Comparison of ENCODE assay signal across 9 mouse cellular contexts in genomic region chr3:94757251-94758055, GRCm38 (mm10). TPM values are rescaled to one million over a fixed set of nuclear protein-coding genes. Genes with fewer than 3 reads are reported as not detected.
A peak's percentile ranks its signal among the peaks of the same experiment; 100 is the strongest.
DNase-seq lines count a peak whose midpoint lies in the region; ATAC-seq and TF ChIP-seq lines count a peak whose summit lies in the region.
"Not testable (repeated sequence)": the region's sequence is repeated elsewhere in the genome, so short reads cannot be mapped to it uniquely, and the experiment has no call there.
"Had no signal": no experiment of that assay in that cellular context is flagged by ENCODE, and none has a peak within 500 bp of the region (broad histone marks: within the 10 kb centered on the region; RNA-seq: fewer than 3 reads in every experiment).

No protein-coding gene starts in this region.

- H3K27ac ChIP-seq in ES-E14 (ENCODE audit: insufficient read depth, low read depth, low read length, poor library complexity, severe bottlenecking); forebrain, embryonic 14.5 days (ENCODE audit: low read depth, low read length); hindbrain, embryonic 10.5 days; kidney, embryonic 15.5 days; liver, postnatal 0 days (ENCODE audit: low read depth); midbrain, embryonic 16.5 days (ENCODE audit: low read length); stomach, embryonic 14.5 days (ENCODE audit: low read length): not testable (repeated sequence)

- H3K36me3 ChIP-seq in ES-E14 (ENCODE audit: control insufficient read depth, insufficient read depth, low read length, poor library complexity, severe bottlenecking); forebrain, embryonic 14.5 days (ENCODE audit: control insufficient read depth, insufficient read depth, low read length); hindbrain, embryonic 10.5 days; kidney, embryonic 15.5 days; liver, postnatal 0 days (replicated peaks; ENCODE audit: insufficient read depth, low read length); midbrain, embryonic 16.5 days (ENCODE audit: control insufficient read depth, insufficient read depth, low read length); stomach, embryonic 14.5 days (ENCODE audit: control insufficient read depth, insufficient read depth, low read length): not testable (repeated sequence)

- not testable (repeated sequence) for TF ChIP-seq EP300 in liver, postnatal 0 days (IDR thresholded peaks at IDR 0.05; ENCODE audit: low read depth)

- not testable (repeated sequence) for H3K4me1 ChIP-seq in ES-E14 (ENCODE audit: control insufficient read depth in 2 of 2, insufficient read depth in 2 of 2, low read length in 2 of 2, poor library complexity in 1 of 2); forebrain, embryonic 14.5 days (ENCODE audit: control insufficient read depth, insufficient read depth, low read length); hindbrain, embryonic 10.5 days (replicated peaks); kidney, embryonic 15.5 days; liver, postnatal 0 days (ENCODE audit: insufficient read depth); midbrain, embryonic 16.5 days (ENCODE audit: control insufficient read depth, insufficient read depth, low read length); stomach, embryonic 14.5 days (ENCODE audit: control insufficient read depth, insufficient read depth, low read length)

- not testable (repeated sequence) for H3K9me3 ChIP-seq in ES-E14 (ENCODE audit: control insufficient read depth, insufficient read depth, low read depth, low read length); forebrain, embryonic 14.5 days (replicated peaks; ENCODE audit: control insufficient read depth, low read length); hindbrain, embryonic 10.5 days; kidney, embryonic 15.5 days (replicated peaks); liver, postnatal 0 days (ENCODE audit: low read length); midbrain, embryonic 16.5 days (replicated peaks; ENCODE audit: control insufficient read depth, low read length, poor library complexity, severe bottlenecking); stomach, embryonic 14.5 days (ENCODE audit: control insufficient read depth, low read depth, low read length)

- not testable (repeated sequence) for DNase-seq in ES-E14 (ENCODE audit: low read depth, low spot score); forebrain, embryonic 14.5 days (ENCODE audit: low spot score); hindbrain, embryonic 10.5 days (ENCODE audit: low spot score); liver, postnatal 0 days
- DNase-seq in embryo, embryonic 11 days, result peak; percentile 8

- 3% methylated on average over 21 of the region's 47 CpGs for WGBS in forebrain, embryonic 14.5 days
- 3% methylated on average over 27 of the region's 47 CpGs for WGBS in hindbrain, embryonic 10.5 days
- WGBS in kidney, embryonic 15.5 days, result 3% methylated on average over 23 of the region's 47 CpGs
- WGBS in liver, postnatal 0 days (ENCODE audit: insufficient replicate concordance), result 7% methylated on average over 20 of the region's 47 CpGs
- 5% methylated on average over 21 of the region's 47 CpGs for WGBS in midbrain, embryonic 16.5 days
- 4% methylated on average over 21 of the region's 47 CpGs for WGBS in stomach, embryonic 14.5 days

- in situ Hi-C loops in ES-E14 (cut with MboI; ENCODE audit: low sequenced_read_pairs in 2 of 2, unreplicated experiment in 2 of 2), result not testable (repeated sequence)

- peak overlapping the region; percentile 50 for H3K9ac ChIP-seq in ES-E14 (ENCODE audit: insufficient read depth, low read depth, low read length, poor library complexity, severe bottlenecking)
- not testable (repeated sequence) for H3K9ac ChIP-seq in forebrain, embryonic 14.5 days (ENCODE audit: low read length); stomach, embryonic 14.5 days (replicated peaks; ENCODE audit: low read depth, low read length)
- 0 out of 2 replicates have a peak overlapping the region, but pooled peaks have one; percentile 31 for H3K9ac ChIP-seq in kidney, embryonic 15.5 days
- H3K9ac ChIP-seq in liver, postnatal 0 days (replicated peaks), result 0 out of 2 replicates have a peak overlapping the region, but pooled peaks have one; percentile 26
- 0 out of 2 replicates have a peak overlapping the region, but pooled peaks have one; percentile 35 for H3K9ac ChIP-seq in midbrain, embryonic 16.5 days (ENCODE audit: low read depth, low read length)

- ATAC-seq in forebrain, embryonic 14.5 days; stomach, embryonic 14.5 days (ENCODE audit: insufficient number of reproducible peaks, insufficient read depth, low FRiP score, low read depth): not testable (repeated sequence)
- ATAC-seq in kidney, embryonic 15.5 days (replicated peaks; ENCODE audit: low FRiP score), result peak; percentile 74
- peak; percentile 55 for ATAC-seq in liver, postnatal 0 days
- peak; percentile 78 for ATAC-seq in midbrain, embryonic 16.5 days

- H3K4me2 ChIP-seq in forebrain, embryonic 14.5 days (ENCODE audit: low read length), result peak overlapping the region; percentile 53
- peak overlapping the region; percentile 74 for H3K4me2 ChIP-seq in kidney, embryonic 15.5 days
- peak overlapping the region; percentile 70 for H3K4me2 ChIP-seq in liver, postnatal 0 days (ENCODE audit: low read depth, low read length)
- peak overlapping the region; percentile 54 for H3K4me2 ChIP-seq in midbrain, embryonic 16.5 days (ENCODE audit: low read length)
- peak overlapping the region; percentile 58 for H3K4me2 ChIP-seq in stomach, embryonic 14.5 days (replicated peaks; ENCODE audit: low read depth, low read length)

- not testable (repeated sequence) for TF ChIP-seq CTCF in liver, postnatal 0 days (IDR thresholded peaks at IDR 0.05; ENCODE audit: low read depth)

- not testable (repeated sequence) for H3K27me3 ChIP-seq in forebrain, embryonic 14.5 days (replicated peaks; ENCODE audit: control insufficient read depth, insufficient read depth, low read length); kidney, embryonic 15.5 days; liver, postnatal 0 days (ENCODE audit: insufficient read depth, low read length); midbrain, embryonic 16.5 days (ENCODE audit: control insufficient read depth, insufficient read depth, low read depth, low read length); stomach, embryonic 14.5 days (ENCODE audit: control insufficient read depth, insufficient read depth, low read length)
- peaks cover 12% of the 10 kb centered on the region for H3K27me3 ChIP-seq in hindbrain, embryonic 10.5 days (ENCODE audit: insufficient read depth, poor library complexity, severe bottlenecking)

- H3K4me3 ChIP-seq in ES-E14 (ENCODE audit: insufficient read depth in 1 of 2, low read depth in 1 of 2, low read length in 2 of 2, poor library complexity in 1 of 2, severe bottlenecking in 1 of 2), result peak overlapping the region; percentile 56 to 71
- peak overlapping the region; percentile 23 for H3K4me3 ChIP-seq in forebrain, embryonic 14.5 days (ENCODE audit: low read depth, low read length)
- H3K4me3 ChIP-seq in hindbrain, embryonic 10.5 days, result peak overlapping the region; percentile 51
- H3K4me3 ChIP-seq in kidney, embryonic 15.5 days (replicated peaks), result peak overlapping the region; percentile 44
- H3K4me3 ChIP-seq in liver, postnatal 0 days (ENCODE audit: low read depth, low read length), result peak overlapping the region; percentile 42
- peak overlapping the region; percentile 34 for H3K4me3 ChIP-seq in midbrain, embryonic 16.5 days (ENCODE audit: low read depth, low read length)
- H3K4me3 ChIP-seq in stomach, embryonic 14.5 days (ENCODE audit: low read depth, low read length), result peak overlapping the region; percentile 31

TF ChIP-seq in ES-E14, 5 proteins besides CTCF, POLR2A, EP300 and RAD21:
- TF ChIP-seq ZNF384 (IDR thresholded peaks at IDR 0.05; ENCODE audit: low read depth, low read length), result peak; percentile 91

RNA-seq across cellular contexts. Expression of gene Cgn, which starts 28.8 kb away (rescaled TPM):
- 28.8 and 47.1 TPM in 2 replicates for total RNA-seq in ES-E14 (2012; rRNA removed)
- polyA plus RNA-seq in forebrain, embryonic 14.5 days (2014; fragmentation: Nextera tagmentation; extraction: Ambion mirVana), result 1.9 and 2.9 TPM in 2 replicates
- 5.0 and 8.0 TPM in 2 replicates for polyA plus RNA-seq in hindbrain, embryonic 10.5 days (2016; fragmentation: Nextera tagmentation; extraction: Ambion mirVana)
- polyA plus RNA-seq in kidney, embryonic 15.5 days (2015; fragmentation: Nextera tagmentation; extraction: Ambion mirVana), result 17.0 and 18.3 TPM in 2 replicates
- polyA plus RNA-seq in liver, postnatal 0 days (2015; fragmentation: Nextera tagmentation; extraction: Ambion mirVana), result 8.7 and 9.5 TPM in 2 replicates
- polyA plus RNA-seq in midbrain, embryonic 16.5 days (2015; fragmentation: Nextera tagmentation; extraction: Ambion mirVana), result 14.2 and 16.9 TPM in 2 replicates
- polyA plus RNA-seq in stomach, embryonic 14.5 days (2014; fragmentation: Nextera tagmentation; extraction: Ambion mirVana), result 31.9 and 35.2 TPM in 2 replicates
- total RNA-seq: neutrophil, adult 5-6 weeks had no signal
